ENCODE assay signal across 11 mouse cellular contexts in the genomic region with DNA sequence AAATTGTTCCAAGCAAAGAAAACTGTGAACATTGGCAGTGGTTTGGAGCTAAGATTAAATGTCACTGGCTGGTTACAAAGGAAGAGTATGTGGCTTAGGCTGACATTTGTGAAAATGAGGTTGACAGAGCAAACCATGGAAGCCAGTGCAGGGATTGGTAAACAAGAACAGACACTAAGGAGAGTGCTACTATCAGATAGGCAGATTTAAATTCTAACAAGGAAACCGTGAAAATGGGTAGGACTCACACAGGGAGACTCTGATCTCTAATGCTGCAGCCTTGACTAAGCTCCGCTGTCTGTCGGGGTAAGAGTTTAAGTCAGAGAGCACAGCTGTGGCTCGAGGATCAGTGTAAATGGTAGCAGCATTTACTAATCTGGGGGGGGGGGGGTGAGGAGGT. TPM values are rescaled to one million over a fixed set of nuclear protein-coding genes. Genes with fewer than 3 reads are reported as not detected.
DNase-seq lines count a peak whose midpoint lies in the region; ATAC-seq and TF ChIP-seq lines count a peak whose summit lies in the region.
"Had no signal": no experiment of that assay in that cellular context is flagged by ENCODE, and none has a peak within 500 bp of the region (broad histone marks: within the 10 kb centered on the region; RNA-seq: fewer than 3 reads in every experiment).

No protein-coding gene starts in this region.

- H3K4me3 ChIP-seq in forebrain, embryonic 10.5 days, result no peak overlapping the region
- no peak overlapping the region for H3K4me3 ChIP-seq in forebrain, embryonic 12.5 days (replicated peaks)
- no peak overlapping the region for H3K4me3 ChIP-seq in heart, postnatal 0 days (ENCODE audit: low read depth, low read length)
- no peak overlapping the region for H3K4me3 ChIP-seq in hindbrain, embryonic 13.5 days
- no peak overlapping the region for H3K4me3 ChIP-seq in midbrain, embryonic 13.5 days (replicated peaks)
- H3K4me3 ChIP-seq in lung, postnatal 0 days (ENCODE audit: low read depth, low read length), result no peak overlapping the region

- 67% methylated on average over 4 of the region's 4 CpGs for WGBS in forebrain, embryonic 10.5 days
- WGBS in forebrain, embryonic 12.5 days, result 77% methylated on average over 4 of the region's 4 CpGs
- 59% methylated on average over 4 of the region's 4 CpGs for WGBS in heart, postnatal 0 days
- 62% methylated on average over 4 of the region's 4 CpGs for WGBS in hindbrain, embryonic 13.5 days
- WGBS in midbrain, embryonic 13.5 days, result 37% methylated on average over 4 of the region's 4 CpGs
- WGBS in lung, postnatal 0 days, result 58% methylated on average over 4 of the region's 4 CpGs

- H3K9me3 ChIP-seq in forebrain, embryonic 10.5 days, result peaks cover 12% of the 10 kb centered on the region; the same call in 1 of the 2 replicates
- no peaks in the 10 kb centered on the region for H3K9me3 ChIP-seq in forebrain, embryonic 12.5 days
- no peaks in the 10 kb centered on the region for H3K9me3 ChIP-seq in heart, postnatal 0 days (replicated peaks; ENCODE audit: control insufficient read depth, low read length)
- H3K9me3 ChIP-seq in hindbrain, embryonic 13.5 days, result 0 out of 2 replicates have a peak, but pooled peaks cover 6% of the 10 kb centered on the region
- H3K9me3 ChIP-seq in midbrain, embryonic 13.5 days, result no peaks in the 10 kb centered on the region
- no peaks in the 10 kb centered on the region for H3K9me3 ChIP-seq in lung, postnatal 0 days (ENCODE audit: low read length)
- H3K9me3 ChIP-seq: stomach, embryonic 15.5 days had no signal

- no peak for ATAC-seq in forebrain, embryonic 12.5 days (ENCODE audit: low FRiP score)
- ATAC-seq in heart, postnatal 0 days (ENCODE audit: insufficient read depth, low read depth), result no peak
- no peak for ATAC-seq in hindbrain, embryonic 13.5 days (ENCODE audit: low FRiP score)
- ATAC-seq in midbrain, embryonic 13.5 days, result no peak
- ATAC-seq in lung, postnatal 0 days, result no peak

- TF ChIP-seq CTCF in heart, postnatal 0 days (IDR thresholded peaks at IDR 0.05; ENCODE audit: low read depth), result no peak
- no peak for TF ChIP-seq CTCF in lung, postnatal 0 days (IDR thresholded peaks at IDR 0.05)

- no peak overlapping the region; the same call in 1 of the 2 replicates for H3K4me2 ChIP-seq in forebrain, embryonic 12.5 days
- H3K4me2 ChIP-seq in heart, postnatal 0 days (ENCODE audit: low read depth, low read length), result peak overlapping the region; percentile 60; the same call in 1 of the 2 replicates
- H3K4me2 ChIP-seq in hindbrain, embryonic 13.5 days, result peak overlapping the region; percentile 81
- peak overlapping the region; percentile 70 for H3K4me2 ChIP-seq in midbrain, embryonic 13.5 days (replicated peaks)
- no peak overlapping the region for H3K4me2 ChIP-seq in lung, postnatal 0 days (replicated peaks; ENCODE audit: low read depth, low read length)

- H3K27ac ChIP-seq in forebrain, embryonic 10.5 days, result peak overlapping the region; percentile 85; the same call in 1 of the 2 replicates
- no peak overlapping the region for H3K27ac ChIP-seq in forebrain, embryonic 12.5 days
- H3K27ac ChIP-seq in heart, postnatal 0 days (ENCODE audit: low read depth), result peak overlapping the region; percentile 79
- no peak overlapping the region for H3K27ac ChIP-seq in hindbrain, embryonic 13.5 days
- no peak overlapping the region; the same call in 1 of the 2 replicates for H3K27ac ChIP-seq in midbrain, embryonic 13.5 days
- no peak overlapping the region for H3K27ac ChIP-seq in lung, postnatal 0 days (ENCODE audit: low read length)

- TF ChIP-seq EP300 in heart, postnatal 0 days (IDR thresholded peaks at IDR 0.05; ENCODE audit: low read depth), result no peak
- TF ChIP-seq EP300 in lung, postnatal 0 days (IDR thresholded peaks at IDR 0.05), result no peak

- H3K4me1 ChIP-seq in forebrain, embryonic 10.5 days, result peaks cover 30% of the 10 kb centered on the region
- H3K4me1 ChIP-seq in forebrain, embryonic 12.5 days, result peaks cover 17% of the 10 kb centered on the region
- H3K4me1 ChIP-seq in heart, postnatal 0 days (ENCODE audit: control insufficient read depth, insufficient read depth), result peaks cover 20% of the 10 kb centered on the region
- peaks cover 21% of the 10 kb centered on the region for H3K4me1 ChIP-seq in hindbrain, embryonic 13.5 days (replicated peaks)
- peaks cover 19% of the 10 kb centered on the region for H3K4me1 ChIP-seq in midbrain, embryonic 13.5 days (replicated peaks)
- no peaks in the 10 kb centered on the region; the same call in 1 of the 2 replicates for H3K4me1 ChIP-seq in lung, postnatal 0 days (ENCODE audit: insufficient read depth, low read depth, low read length)

- H3K9ac ChIP-seq in forebrain, embryonic 12.5 days, result no peak overlapping the region
- H3K9ac ChIP-seq in heart, postnatal 0 days (replicated peaks; ENCODE audit: low read depth, low read length), result peak overlapping the region; percentile 45; the same call in 1 of the 2 replicates
- H3K9ac ChIP-seq in hindbrain, embryonic 13.5 days, result no peak overlapping the region
- no peak overlapping the region for H3K9ac ChIP-seq in midbrain, embryonic 13.5 days (replicated peaks)
- no peak overlapping the region for H3K9ac ChIP-seq in lung, postnatal 0 days (replicated peaks; ENCODE audit: low read depth)
- H3K9ac ChIP-seq: stomach, embryonic 15.5 days had no signal

- peaks cover 13% of the 10 kb centered on the region for H3K36me3 ChIP-seq in forebrain, embryonic 10.5 days (replicated peaks)
- no peaks in the 10 kb centered on the region for H3K36me3 ChIP-seq in forebrain, embryonic 12.5 days (replicated peaks)
- peaks cover 6% of the 10 kb centered on the region; the same call in 1 of the 2 replicates for H3K36me3 ChIP-seq in heart, postnatal 0 days (replicated peaks; ENCODE audit: control insufficient read depth, insufficient read depth, low read length)
- H3K36me3 ChIP-seq in hindbrain, embryonic 13.5 days, result no peaks in the 10 kb centered on the region
- H3K36me3 ChIP-seq in midbrain, embryonic 13.5 days, result no peaks in the 10 kb centered on the region
- no peaks in the 10 kb centered on the region for H3K36me3 ChIP-seq in lung, postnatal 0 days (ENCODE audit: insufficient read depth, low read length)

- no peak for DNase-seq in forebrain, embryonic 10.5 days (ENCODE audit: extremely low spot score, low spot score)
- DNase-seq in heart, postnatal 0 days (ENCODE audit: low spot score), result no peak
- no peak for DNase-seq in heart, adult 8-10 months (ENCODE audit: low spot score)
- no peak for DNase-seq in layer of hippocampus, postnatal 36 days
- DNase-seq in lung, postnatal 0 days (ENCODE audit: low spot score), result no peak
- DNase-seq: cerebellum, postnatal 25 days; thymus, postnatal 14 days had no signal

- no peaks in the 10 kb centered on the region for H3K27me3 ChIP-seq in forebrain, embryonic 10.5 days (ENCODE audit: poor library complexity, severe bottlenecking)
- 0 out of 2 replicates have a peak, but pooled peaks cover 6% of the 10 kb centered on the region for H3K27me3 ChIP-seq in forebrain, embryonic 12.5 days
- no peaks in the 10 kb centered on the region for H3K27me3 ChIP-seq in heart, postnatal 0 days (ENCODE audit: control insufficient read depth, insufficient read depth, low read length)
- no peaks in the 10 kb centered on the region for H3K27me3 ChIP-seq in hindbrain, embryonic 13.5 days
- H3K27me3 ChIP-seq in midbrain, embryonic 13.5 days, result no peaks in the 10 kb centered on the region
- no peaks in the 10 kb centered on the region for H3K27me3 ChIP-seq in lung, postnatal 0 days (replicated peaks; ENCODE audit: insufficient read depth, low read length)
- H3K27me3 ChIP-seq: stomach, embryonic 15.5 days had no signal

RNA-seq across cellular contexts. Expression of a gene that starts 15.2 kb away (rescaled TPM):
- 4.9 and 5.7 TPM in 2 replicates for polyA plus RNA-seq in forebrain, embryonic 10.5 days (2016; fragmentation: Nextera tagmentation; extraction: Ambion mirVana)
- polyA plus RNA-seq in forebrain, embryonic 12.5 days (2016; fragmentation: Nextera tagmentation; extraction: Ambion mirVana), result 7.0 and 11.4 TPM in 2 replicates
- 122 and 134 TPM in 2 replicates for total RNA-seq in heart, postnatal 0 days (2014; rRNA removed; ENCODE audit: low replicate concordance)
- 29.5 and 45.0 TPM in 2 replicates for polyA plus RNA-seq in heart, postnatal 0 days (2015; fragmentation: Nextera tagmentation; extraction: Ambion mirVana)
- 100 to 1,000 TPM in 2 of 4 experiments, 10 to 100 TPM in 2; 84.9 to 110 (median 102) TPM for total RNA-seq in heart, adult 8-10 months (2022)
- 2.3 and 2.6 TPM in 2 replicates for polyA plus RNA-seq in hindbrain, embryonic 13.5 days (2015; fragmentation: Nextera tagmentation; extraction: Ambion mirVana)
- 0.80 and 2.0 TPM in 2 replicates for polyA plus RNA-seq in midbrain, embryonic 13.5 days (2015; fragmentation: Nextera tagmentation; extraction: Ambion mirVana)
- total RNA-seq in layer of hippocampus, postnatal 36 days (2021), result 1 to 10 TPM; 3.4 to 4.6 TPM
- polyA plus RNA-seq in lung, postnatal 0 days (2015; fragmentation: Nextera tagmentation; extraction: Ambion mirVana), result 18.5 and 18.8 TPM in 2 replicates

Comparison
In these comparisons a context has a peak if more than half of its experiments do, and no peak if none do; other contexts are left out.
1. H3K27ac ChIP-seq: peak in forebrain, embryonic 10.5 days (single experiment) and heart, postnatal 0 days (single experiment); none in forebrain, embryonic 12.5 days (single experiment), hindbrain, embryonic 13.5 days (single experiment), midbrain, embryonic 13.5 days (single experiment) and lung, postnatal 0 days (single experiment).
2. H3K4me2 ChIP-seq: peak in heart, postnatal 0 days (single experiment), hindbrain, embryonic 13.5 days (single experiment) and midbrain, embryonic 13.5 days (single experiment); none in forebrain, embryonic 12.5 days (single experiment) and lung, postnatal 0 days (single experiment).